Mouse (Mus musculus): Measurements from ENCODE around the gene Slc24a3. TPM values are rescaled to one million over a fixed set of nuclear protein-coding genes. Genes with fewer than 3 reads are reported as not detected.

Slc24a3 gene
- polyA plus RNA-seq, 1 experiment from 2014 or later, result 2.1 TPM

GRCm38 (mm10) chr2:145248185-145248584 is 80.6 kb downstream of the Slc24a3 start:
- Histone ChIP-seq H3K27me3 (no peaks in the 10 kb centered on the region), H3K4me1 (no peaks in the 10 kb centered on the region), H3K9ac (no peak overlapping the region), H3K36me3 (no peaks in the 10 kb centered on the region), H3K4me2 (no peak overlapping the region), H3K9me3 (replicated peaks) (no peaks in the 10 kb centered on the region), H3K4me3 (replicated peaks) (no peak overlapping the region), H3K27ac (no peak overlapping the region)
- WGBS, result 89% methylated on average over 3 of the region's 3 CpGs
- no peak for ATAC-seq (replicated peaks; ENCODE audit: low FRiP score)

- Histone ChIP-seq H3K27ac (no peak overlapping the region), H3K36me3 (no peaks in the 10 kb centered on the region), H3K4me2 (no peak overlapping the region), H3K4me3 (replicated peaks) (no peak overlapping the region), H3K9ac (no peak overlapping the region), H3K9me3 (replicated peaks) (no peaks in the 10 kb centered on the region), H3K27me3 (no peaks in the 10 kb centered on the region), H3K4me1 (peaks cover 7% of the 10 kb centered on the region; the same call in 1 of the 2 replicates)
- 42% methylated on average over 3 of the region's 3 CpGs for WGBS
- ATAC-seq (replicated peaks; ENCODE audit: low FRiP score), result peak; percentile 76; the same call in 1 of the 2 replicates
These were observed 89.8 kb downstream of the Slc24a3 start for GRCm38 (mm10) chr2:145257332-145257731.

GRCm38 (mm10) chr2:145257855-145258254 is 90.3 kb downstream of the Slc24a3 start:
- Histone ChIP-seq H3K9me3 (replicated peaks) (no peaks in the 10 kb centered on the region), H3K9ac (no peak overlapping the region), H3K27me3 (no peaks in the 10 kb centered on the region), H3K4me3 (replicated peaks) (no peak overlapping the region), H3K36me3 (no peaks in the 10 kb centered on the region), H3K27ac (no peak overlapping the region), H3K4me2 (no peak overlapping the region), H3K4me1 (peaks cover 7% of the 10 kb centered on the region; the same call in 1 of the 2 replicates)
- WGBS, result 71% methylated on average over 2 of the region's 2 CpGs
- no peak for ATAC-seq (replicated peaks; ENCODE audit: low FRiP score)

GRCm38 (mm10) chr2:145260574-145260973 is 93.0 kb downstream of the Slc24a3 start:
- H3K27me3 ChIP-seq, result no peaks in the 10 kb centered on the region
- no peak for ATAC-seq (replicated peaks; ENCODE audit: low FRiP score)

GRCm38 (mm10) chr2:145262153-145262552 is 94.6 kb downstream of the Slc24a3 start:
- H3K4me3 ChIP-seq (replicated peaks), result no peak overlapping the region
- H3K9ac ChIP-seq, result no peak overlapping the region
- H3K4me2 ChIP-seq, result no peak overlapping the region
- no peak for ATAC-seq (replicated peaks; ENCODE audit: low FRiP score)
- H3K27ac ChIP-seq, result no peak overlapping the region
- no peaks in the 10 kb centered on the region for H3K27me3 ChIP-seq
- H3K4me1 ChIP-seq, result peaks cover 5% of the 10 kb centered on the region; the same call in 1 of the 2 replicates
- 81% methylated on average over 1 of the region's 1 CpGs for WGBS
- no peaks in the 10 kb centered on the region for H3K9me3 ChIP-seq (replicated peaks)
- H3K36me3 ChIP-seq, result no peaks in the 10 kb centered on the region

More at GRCm38 (mm10) chr2:145260574-145260973, 93.0 kb downstream of the Slc24a3 start:
- no peak overlapping the region for H3K9ac ChIP-seq
- H3K4me1 ChIP-seq, result peaks cover 7% of the 10 kb centered on the region; the same call in 1 of the 2 replicates
- no peaks in the 10 kb centered on the region for H3K9me3 ChIP-seq (replicated peaks)
- no peak overlapping the region for H3K27ac ChIP-seq
- WGBS, result 88% methylated on average over 1 of the region's 1 CpGs
- no peaks in the 10 kb centered on the region for H3K36me3 ChIP-seq
- no peak overlapping the region for H3K4me3 ChIP-seq (replicated peaks)
- no peak overlapping the region for H3K4me2 ChIP-seq

- Histone ChIP-seq H3K27me3 (no peaks in the 10 kb centered on the region), H3K9ac (no peak overlapping the region), H3K36me3 (no peaks in the 10 kb centered on the region), H3K4me1 (no peaks in the 10 kb centered on the region), H3K9me3 (replicated peaks) (no peaks in the 10 kb centered on the region), H3K27ac (no peak overlapping the region), H3K4me3 (replicated peaks) (no peak overlapping the region), H3K4me2 (no peak overlapping the region)
- WGBS, result 45% methylated on average over 1 of the region's 1 CpGs
- no peak for ATAC-seq (replicated peaks; ENCODE audit: low FRiP score)
These were observed 99.2 kb downstream of the Slc24a3 start for GRCm38 (mm10) chr2:145266723-145267122.

GRCm38 (mm10) chr2:145268971-145269370 is 101.4 kb downstream of the Slc24a3 start:
- H3K9ac ChIP-seq, result no peak overlapping the region
- H3K27me3 ChIP-seq, result no peaks in the 10 kb centered on the region
- ATAC-seq (replicated peaks; ENCODE audit: low FRiP score), result no peak
- H3K9me3 ChIP-seq (replicated peaks), result no peaks in the 10 kb centered on the region
- no peak overlapping the region for H3K27ac ChIP-seq
- no peak overlapping the region for H3K4me2 ChIP-seq
- H3K36me3 ChIP-seq, result no peaks in the 10 kb centered on the region
- no peaks in the 10 kb centered on the region for H3K4me1 ChIP-seq
- H3K4me3 ChIP-seq (replicated peaks), result no peak overlapping the region

GRCm38 (mm10) chr2:145269410-145269809 is 101.9 kb downstream of the Slc24a3 start:
- no peaks in the 10 kb centered on the region for H3K36me3 ChIP-seq
- H3K27me3 ChIP-seq, result no peaks in the 10 kb centered on the region
- H3K4me1 ChIP-seq, result no peaks in the 10 kb centered on the region
- H3K9me3 ChIP-seq (replicated peaks), result no peaks in the 10 kb centered on the region
- H3K9ac ChIP-seq, result no peak overlapping the region
- no peak for ATAC-seq (replicated peaks; ENCODE audit: low FRiP score)
- WGBS, result 85% methylated on average over 4 of the region's 4 CpGs
- H3K4me3 ChIP-seq (replicated peaks), result no peak overlapping the region
- no peak overlapping the region for H3K27ac ChIP-seq
- no peak overlapping the region for H3K4me2 ChIP-seq

GRCm38 (mm10) chr2:145274016-145274677 is 106.6 kb downstream of the Slc24a3 start:
- Histone ChIP-seq H3K27me3 (no peaks in the 10 kb centered on the region), H3K27ac (no peak overlapping the region), H3K9me3 (replicated peaks) (no peaks in the 10 kb centered on the region), H3K9ac (no peak overlapping the region), H3K36me3 (no peaks in the 10 kb centered on the region), H3K4me1 (no peaks in the 10 kb centered on the region), H3K4me3 (replicated peaks) (no peak overlapping the region), H3K4me2 (no peak overlapping the region)
- ATAC-seq (replicated peaks; ENCODE audit: low FRiP score), result no peak
- WGBS, result 78% methylated on average over 9 of the region's 9 CpGs

GRCm38 (mm10) chr2:145279336-145279735 is 111.8 kb downstream of the Slc24a3 start:
- Histone ChIP-seq H3K4me2 (no peak overlapping the region), H3K27me3 (no peaks in the 10 kb centered on the region), H3K36me3 (no peaks in the 10 kb centered on the region), H3K4me1 (no peaks in the 10 kb centered on the region), H3K9me3 (replicated peaks) (no peaks in the 10 kb centered on the region), H3K4me3 (replicated peaks) (no peak overlapping the region), H3K9ac (no peak overlapping the region), H3K27ac (no peak overlapping the region)
- no peak for ATAC-seq (replicated peaks; ENCODE audit: low FRiP score)
- WGBS, result 54% methylated on average over 1 of the region's 1 CpGs

- Histone ChIP-seq H3K36me3 (no peaks in the 10 kb centered on the region), H3K4me2 (no peak overlapping the region), H3K27me3 (no peaks in the 10 kb centered on the region), H3K9me3 (replicated peaks) (no peaks in the 10 kb centered on the region), H3K4me1 (no peaks in the 10 kb centered on the region), H3K4me3 (replicated peaks) (no peak overlapping the region), H3K27ac (no peak overlapping the region), H3K9ac (no peak overlapping the region)
- no peak for ATAC-seq (replicated peaks; ENCODE audit: low FRiP score)
- 34% methylated on average over 2 of the region's 2 CpGs for whole genome bisulfite sequencing
These were observed 116.2 kb downstream of the Slc24a3 start for GRCm38 (mm10) chr2:145283746-145284145.

GRCm38 (mm10) chr2:145288501-145288900 is 120.9 kb downstream of the Slc24a3 start:
- no peak overlapping the region for H3K27ac ChIP-seq
- no peak for ATAC-seq (replicated peaks; ENCODE audit: low FRiP score)
- no peaks in the 10 kb centered on the region for H3K9me3 ChIP-seq (replicated peaks)
- H3K36me3 ChIP-seq, result no peaks in the 10 kb centered on the region
- H3K4me2 ChIP-seq, result no peak overlapping the region
- no peaks in the 10 kb centered on the region for H3K4me1 ChIP-seq
- H3K9ac ChIP-seq, result no peak overlapping the region
- H3K27me3 ChIP-seq, result no peaks in the 10 kb centered on the region
- WGBS, result 61% methylated on average over 1 of the region's 1 CpGs
- H3K4me3 ChIP-seq (replicated peaks), result no peak overlapping the region

- H3K9ac ChIP-seq, result no peak overlapping the region
- no peak overlapping the region for H3K27ac ChIP-seq
These were observed 123.9 kb downstream of the Slc24a3 start for GRCm38 (mm10) chr2:145291473-145291872.

More at GRCm38 (mm10) chr2:145291473-145291872, 123.9 kb downstream of the Slc24a3 start:
- Histone ChIP-seq H3K36me3 (no peaks in the 10 kb centered on the region), H3K27me3 (no peaks in the 10 kb centered on the region), H3K4me3 (replicated peaks) (no peak overlapping the region), H3K4me1 (no peaks in the 10 kb centered on the region), H3K4me2 (no peak overlapping the region), H3K9me3 (replicated peaks) (no peaks in the 10 kb centered on the region)
- 6% methylated on average over 2 of the region's 2 CpGs for WGBS
- ATAC-seq (replicated peaks; ENCODE audit: low FRiP score), result no peak

Measured in kidney, embryonic 15.5 days (tissue).